Mouse (Mus musculus) hindbrain, embryonic 15.5 days (tissue): ENCODE measurements around the gene Zfhx3. TPM values are rescaled to one million over a fixed set of nuclear protein-coding genes. Genes with fewer than 3 reads are reported as not detected.

Experiments used
- ATAC-seq: fragments of 200-750 bp; cut with Nextera tagmentation; 2 replicates; pipeline ENCODE4 v1.8.0; 2017; ENCODE audit warnings: low read depth, moderate number of reproducible peaks, moderate TSS enrichment; ENCODE audit not compliant: low FRiP score
- H3K27ac ChIP-seq: fragments of 300-500 bp; sonication (generic); replicated peaks from 2 replicates; pipeline ENCODE4 v1.5.1; 2015; ENCODE audit warnings: mild to moderate bottlenecking, inconsistent platforms
- H3K27me3 ChIP-seq: fragments of 300-500 bp; sonication (generic); 2 replicates; pipeline ENCODE4 v1.6.1; 2015; ENCODE audit warnings: control low read depth, inconsistent platforms
- H3K36me3 ChIP-seq: fragments of 300-500 bp; sonication (generic); 2 replicates; pipeline ENCODE4 v1.6.1; 2015; ENCODE audit warnings: control low read depth, inconsistent platforms
- H3K4me1 ChIP-seq: fragments of 300-500 bp; sonication (generic); replicated peaks from 2 replicates; pipeline ENCODE4 v1.6.1; 2015; ENCODE audit warnings: control low read depth, inconsistent platforms
- H3K4me2 ChIP-seq: fragments of 300-500 bp; sonication (generic); 2 replicates; pipeline ENCODE4 v1.6.1; 2015; ENCODE audit warnings: moderate library complexity, mild to moderate bottlenecking, inconsistent platforms
- H3K4me3 ChIP-seq: fragments of 300-500 bp; sonication (generic); 2 replicates; pipeline ENCODE4 v1.5.1; 2015; ENCODE audit warnings: mild to moderate bottlenecking, inconsistent platforms
- H3K9ac ChIP-seq: fragments of 300-500 bp; sonication (generic); 2 replicates; pipeline ENCODE4 v1.6.1; 2015; ENCODE audit warnings: inconsistent platforms
- H3K9me3 ChIP-seq: fragments of 300-500 bp; sonication (generic); 2 replicates; pipeline ENCODE4 v1.6.1; 2016; ENCODE audit warnings: control low read depth, inconsistent platforms
- WGBS: fragments of 180-500 bp; shearing (Covaris S2); methylation state at CpG from one replicate; pipeline ENCODE4 v1.1.7; 2015; 5-methylcytosine and 5-hydroxymethylcytosine counted together
- polyA plus RNA-seq: library from polyadenylated mRNA; unstranded; fragments of >200 nt; fragmentation: Nextera tagmentation; extraction: Ambion mirVana; gene quantifications from 2 replicates; pipeline ENCODE4 v1.2.1, GENCODE M21; 2015

Zfhx3 gene
- polyA plus RNA-seq, 1 experiment from 2014 or later, result 23.5 TPM

- 50% methylated on average over 7 of the region's 7 CpGs for WGBS
- H3K4me2 ChIP-seq, result no peak overlapping the region
- no peak overlapping the region for H3K9ac ChIP-seq
- H3K4me3 ChIP-seq, result no peak overlapping the region
- no peaks in the 10 kb centered on the region for H3K27me3 ChIP-seq
- ATAC-seq, result 0 out of 2 replicates have a peak, but pooled peaks have one; percentile 12
- H3K9me3 ChIP-seq, result no peaks in the 10 kb centered on the region
- no peaks in the 10 kb centered on the region for H3K36me3 ChIP-seq
- H3K4me1 ChIP-seq, result peaks cover 55% of the 10 kb centered on the region
- peak overlapping the region; percentile 28; the same call in 1 of the 2 replicates for H3K27ac ChIP-seq
Measured at GRCm38 (mm10) chr8:108897347-108898100, 955.1 kb downstream of the Zfhx3 start.

- no peaks in the 10 kb centered on the region for H3K27me3 ChIP-seq
- no peak overlapping the region for H3K4me3 ChIP-seq
- no peak for ATAC-seq
- H3K9ac ChIP-seq, result no peak overlapping the region
- WGBS, result 63% methylated on average over 14 of the region's 14 CpGs
- no peak overlapping the region for H3K4me2 ChIP-seq
- H3K27ac ChIP-seq, result no peak overlapping the region
- no peaks in the 10 kb centered on the region for H3K9me3 ChIP-seq
- H3K4me1 ChIP-seq, result peaks cover 70% of the 10 kb centered on the region
- H3K36me3 ChIP-seq, result no peaks in the 10 kb centered on the region
Measured at GRCm38 (mm10) chr8:108899251-108899771, 956.9 kb downstream of the Zfhx3 start.

- Histone ChIP-seq H3K4me1 (peaks cover 81% of the 10 kb centered on the region), H3K9ac (no peak overlapping the region), H3K4me2 (peak overlapping the region; percentile 7; the same call in 1 of the 2 replicates), H3K9me3 (no peaks in the 10 kb centered on the region), H3K4me3 (no peak overlapping the region), H3K36me3 (no peaks in the 10 kb centered on the region), H3K27ac (peak overlapping the region; percentile 32; the same call in 1 of the 2 replicates), H3K27me3 (no peaks in the 10 kb centered on the region)
- ATAC-seq, result no peak
- 11% methylated on average over 10 of the region's 10 CpGs for WGBS
Measured at GRCm38 (mm10) chr8:108900541-108900940, 958.1 kb downstream of the Zfhx3 start.

- Histone ChIP-seq H3K27me3 (no peaks in the 10 kb centered on the region), H3K27ac (peak overlapping the region; percentile 6; the same call in 1 of the 2 replicates), H3K4me2 (peak overlapping the region; percentile 7; the same call in 1 of the 2 replicates), H3K4me3 (no peak overlapping the region), H3K9me3 (no peaks in the 10 kb centered on the region), H3K4me1 (peaks cover 83% of the 10 kb centered on the region), H3K36me3 (no peaks in the 10 kb centered on the region), H3K9ac (no peak overlapping the region)
- no peak for ATAC-seq
- 47% methylated on average over 14 of the region's 14 CpGs for WGBS
Measured at GRCm38 (mm10) chr8:108901208-108901607, 958.8 kb downstream of the Zfhx3 start.

- H3K27me3 ChIP-seq, result no peaks in the 10 kb centered on the region
- H3K9me3 ChIP-seq, result no peaks in the 10 kb centered on the region
- peaks cover 78% of the 10 kb centered on the region for H3K4me1 ChIP-seq
- no peak overlapping the region for H3K4me3 ChIP-seq
- no peak overlapping the region for H3K4me2 ChIP-seq
- WGBS, result 57% methylated on average over 15 of the region's 15 CpGs
- no peak for ATAC-seq
- H3K9ac ChIP-seq, result no peak overlapping the region
- H3K27ac ChIP-seq, result peak overlapping the region; percentile 31; the same call in 1 of the 2 replicates
- H3K36me3 ChIP-seq, result no peaks in the 10 kb centered on the region
Measured at GRCm38 (mm10) chr8:108903550-108903949, 961.1 kb downstream of the Zfhx3 start.

GRCm38 (mm10) chr8:108904288-108904971, 962.0 kb downstream of the Zfhx3 start:
- no peak for ATAC-seq
- no peaks in the 10 kb centered on the region for H3K9me3 ChIP-seq
- H3K27me3 ChIP-seq, result no peaks in the 10 kb centered on the region
- H3K4me2 ChIP-seq, result no peak overlapping the region
- no peaks in the 10 kb centered on the region for H3K36me3 ChIP-seq
- peak overlapping the region; percentile 38 for H3K27ac ChIP-seq
- no peak overlapping the region for H3K9ac ChIP-seq
- no peak overlapping the region for H3K4me3 ChIP-seq
- peaks cover 81% of the 10 kb centered on the region for H3K4me1 ChIP-seq
- 60% methylated on average over 11 of the region's 11 CpGs for WGBS

- peaks cover 61% of the 10 kb centered on the region for H3K4me1 ChIP-seq
- H3K4me2 ChIP-seq, result no peak overlapping the region
- no peak overlapping the region for H3K4me3 ChIP-seq
- no peak for ATAC-seq
- H3K27ac ChIP-seq, result peak overlapping the region; percentile 76
- H3K27me3 ChIP-seq, result no peaks in the 10 kb centered on the region
- WGBS, result 58% methylated on average over 9 of the region's 9 CpGs
- H3K36me3 ChIP-seq, result no peaks in the 10 kb centered on the region
- H3K9me3 ChIP-seq, result no peaks in the 10 kb centered on the region
- H3K9ac ChIP-seq, result no peak overlapping the region
Measured at GRCm38 (mm10) chr8:108908066-108908465, 965.6 kb downstream of the Zfhx3 start.

- Histone ChIP-seq H3K4me1 (peaks cover 57% of the 10 kb centered on the region), H3K27me3 (no peaks in the 10 kb centered on the region)
Measured at GRCm38 (mm10) chr8:108908540-108908939, 966.1 kb downstream of the Zfhx3 start.

GRCm38 (mm10) chr8:108909035-108909434, 966.6 kb downstream of the Zfhx3 start:
- no peaks in the 10 kb centered on the region for H3K27me3 ChIP-seq
- no peak overlapping the region for H3K9ac ChIP-seq
- peaks cover 52% of the 10 kb centered on the region for H3K4me1 ChIP-seq
- H3K4me2 ChIP-seq, result 0 out of 2 replicates have a peak overlapping the region, but pooled peaks have one; percentile 24
- H3K9me3 ChIP-seq, result no peaks in the 10 kb centered on the region
- H3K27ac ChIP-seq, result peak overlapping the region; percentile 76
- H3K36me3 ChIP-seq, result no peaks in the 10 kb centered on the region
- WGBS, result 54% methylated on average over 9 of the region's 9 CpGs
- ATAC-seq, result peak; percentile 25; the same call in 1 of the 2 replicates
- H3K4me3 ChIP-seq, result no peak overlapping the region

More at GRCm38 (mm10) chr8:108908540-108908939, 966.1 kb downstream of the Zfhx3 start:
- peak overlapping the region; percentile 24; the same call in 1 of the 2 replicates for H3K4me2 ChIP-seq
- WGBS, result 37% methylated on average over 16 of the region's 16 CpGs
- no peak for ATAC-seq
- peak overlapping the region; percentile 76 for H3K27ac ChIP-seq
- H3K4me3 ChIP-seq, result no peak overlapping the region
- no peaks in the 10 kb centered on the region for H3K36me3 ChIP-seq
- H3K9me3 ChIP-seq, result no peaks in the 10 kb centered on the region
- H3K9ac ChIP-seq, result no peak overlapping the region

- Histone ChIP-seq H3K36me3 (no peaks in the 10 kb centered on the region), H3K9ac (no peak overlapping the region), H3K27me3 (no peaks in the 10 kb centered on the region), H3K4me2 (no peak overlapping the region), H3K4me1 (peaks cover 49% of the 10 kb centered on the region), H3K4me3 (no peak overlapping the region), H3K9me3 (no peaks in the 10 kb centered on the region), H3K27ac (peak overlapping the region; percentile 76)
- ATAC-seq, result peak; percentile 63
- 39% methylated on average over 2 of the region's 2 CpGs for WGBS
Measured at GRCm38 (mm10) chr8:108909455-108909854, 967.0 kb downstream of the Zfhx3 start.

- H3K9me3 ChIP-seq, result no peaks in the 10 kb centered on the region
- H3K4me2 ChIP-seq, result no peak overlapping the region
- no peaks in the 10 kb centered on the region for H3K36me3 ChIP-seq
- no peak for ATAC-seq
- no peaks in the 10 kb centered on the region for H3K27me3 ChIP-seq
- H3K4me3 ChIP-seq, result no peak overlapping the region
- H3K9ac ChIP-seq, result no peak overlapping the region
- WGBS, result 81% methylated on average over 12 of the region's 12 CpGs
- peak overlapping the region; percentile 16; the same call in 1 of the 2 replicates for H3K27ac ChIP-seq
- H3K4me1 ChIP-seq, result peaks cover 42% of the 10 kb centered on the region
Measured at GRCm38 (mm10) chr8:108910843-108911242, 968.4 kb downstream of the Zfhx3 start.

- H3K4me1 ChIP-seq, result peaks cover 39% of the 10 kb centered on the region
- H3K27me3 ChIP-seq, result no peaks in the 10 kb centered on the region
- H3K36me3 ChIP-seq, result no peaks in the 10 kb centered on the region
- no peak overlapping the region for H3K4me2 ChIP-seq
- ATAC-seq, result no peak
- peak overlapping the region; percentile 16; the same call in 1 of the 2 replicates for H3K27ac ChIP-seq
- no peak overlapping the region for H3K4me3 ChIP-seq
- H3K9ac ChIP-seq, result no peak overlapping the region
- 4% methylated on average over 6 of the region's 6 CpGs for WGBS
- H3K9me3 ChIP-seq, result no peaks in the 10 kb centered on the region
Measured at GRCm38 (mm10) chr8:108911511-108911910, 969.1 kb downstream of the Zfhx3 start.
